Comparison of ENCODE assay signal across 15 mouse cellular contexts in genomic region chr6:118926669-118927068, GRCm38 (mm10).
"Had no signal": no experiment of that assay in that cellular context is flagged by ENCODE, and none has a peak within 500 bp of the region (broad histone marks: within the 10 kb centered on the region; RNA-seq: fewer than 3 reads in every experiment).

No protein-coding gene starts in this region.

- H3K9ac ChIP-seq: limb, embryonic 13.5 days; liver, embryonic 14.5 days; liver, postnatal 0 days; lung, embryonic 14.5 days had no signal

- H3K4me3 ChIP-seq: layer of hippocampus, adult 2 months; limb, embryonic 13.5 days had no signal

- DNase-seq: kidney, adult 2 months; kidney, postnatal 25 days; layer of hippocampus, adult 9-11 months; liver; liver, postnatal 0 days; lung, embryonic 14.5 days; midbrain, embryonic 14.5 days; thymus, adult 18-20 months; thymus, postnatal 36 days had no signal

- H3K27ac ChIP-seq: kidney, postnatal 0 days; layer of hippocampus, adult 2 months; liver, embryonic 14.5 days; macrophage had no signal

- ATAC-seq: liver, postnatal 0 days; lung, postnatal 0 days had no signal

- H3K4me2 ChIP-seq: limb, embryonic 13.5 days; lung, embryonic 14.5 days had no signal

- H3K36me3 ChIP-seq: limb, embryonic 13.5 days had no signal

- H3K9me3 ChIP-seq: limb, embryonic 13.5 days had no signal

- H3K27me3 ChIP-seq: limb, embryonic 13.5 days had no signal
